Mouse (Mus musculus): Measurements from ENCODE around the gene Tmem132b.
A peak's percentile ranks its signal among the peaks of the same experiment; 100 is the strongest.

The Tmem132b gene

GRCm38 (mm10) chr5:125758506-125758905, 226.9 kb downstream of the Tmem132b start:
- DNase-seq (ENCODE audit: low read depth, low spot score): no peak

GRCm38 (mm10) chr5:125766941-125767340, 235.4 kb downstream of the Tmem132b start:
- no peak for DNase-seq (ENCODE audit: low read depth, low spot score)

- no peak for DNase-seq (ENCODE audit: low read depth, low spot score)
Observed at GRCm38 (mm10) chr5:125767950-125768349, 236.4 kb downstream of the Tmem132b start.

- DNase-seq (ENCODE audit: low read depth, low spot score): peak; percentile 11
Observed at GRCm38 (mm10) chr5:125772238-125772637, 240.7 kb downstream of the Tmem132b start.

- peak; percentile 49 for DNase-seq (ENCODE audit: low read depth, low spot score)
Observed at GRCm38 (mm10) chr5:125772756-125773155, 241.2 kb downstream of the Tmem132b start.

- no peak for DNase-seq (ENCODE audit: low read depth, low spot score)
Observed at GRCm38 (mm10) chr5:125780332-125780731, 248.8 kb downstream of the Tmem132b start.

GRCm38 (mm10) chr5:125792643-125793042, 261.1 kb downstream of the Tmem132b start:
- no peak for DNase-seq (ENCODE audit: low read depth, low spot score)

GRCm38 (mm10) chr5:125794318-125794717, 262.7 kb downstream of the Tmem132b start:
- DNase-seq (ENCODE audit: low read depth, low spot score): no peak

- peak; percentile 15 for DNase-seq (ENCODE audit: low read depth, low spot score)
Observed at GRCm38 (mm10) chr5:125799622-125800021, 268.0 kb downstream of the Tmem132b start.

GRCm38 (mm10) chr5:125800025-125800424, 268.5 kb downstream of the Tmem132b start:
- DNase-seq (ENCODE audit: low read depth, low spot score): peak; percentile 63

GRCm38 (mm10) chr5:125802801-125803200, 271.2 kb downstream of the Tmem132b start:
- no peak for DNase-seq (ENCODE audit: low read depth, low spot score)

GRCm38 (mm10) chr5:125805327-125805726, 273.8 kb downstream of the Tmem132b start:
- no peak for DNase-seq (ENCODE audit: low read depth, low spot score)

GRCm38 (mm10) chr5:125807861-125808260, 276.3 kb downstream of the Tmem132b start:
- no peak for DNase-seq (ENCODE audit: low read depth, low spot score)

- no peak for DNase-seq (ENCODE audit: low read depth, low spot score)
Observed at GRCm38 (mm10) chr5:125829342-125829741, 297.8 kb downstream of the Tmem132b start.

GRCm38 (mm10) chr5:125835890-125836289, 304.3 kb downstream of the Tmem132b start:
- DNase-seq (ENCODE audit: low read depth, low spot score): no peak

- no peak for DNase-seq (ENCODE audit: low read depth, low spot score)
Observed at GRCm38 (mm10) chr5:125836761-125837160, 305.2 kb downstream of the Tmem132b start.

All from ZHBTc4 (cell line).